Mouse (Mus musculus): ENCODE data around the gene Larp1b. TPM values are rescaled to one million over a fixed set of nuclear protein-coding genes. Genes with fewer than 3 reads are reported as not detected.
A peak's percentile ranks its signal among the peaks of the same experiment; 100 is the strongest.
"Not testable (repeated sequence)": the region's sequence is repeated elsewhere in the genome, so short reads cannot be mapped to it uniquely, and the experiment has no call there.

Gene Larp1b
- 10 to 100 TPM; 14.1 to 16.4 TPM for total RNA-seq (2021)
- long read RNA-seq, experiment 1, transcript Larp1b-202 (10 exons, 2,497 nt): major isoform, 6 of 9 reads
- long read RNA-seq, experiment 1, partial matches to known transcripts: 0 of 9 reads
- long read RNA-seq, experiment 1, other reads (novel, unspliced or antisense): 3 of 9 reads
- long read RNA-seq, experiment 2, transcript Larp1b-202 (10 exons, 2,497 nt): major isoform, 6 of 9 reads
- long read RNA-seq, experiment 2, partial matches to known transcripts: 1 of 9 reads
- long read RNA-seq, experiment 2, other reads (novel, unspliced or antisense): 2 of 9 reads

- H3K27ac ChIP-seq: peak within 1 kb of the TSS; percentile 28; the same call in 1 of the 2 replicates
- no peak for TF ChIP-seq CTCF (conservative IDR thresholded peaks at IDR 0.05)
Observed at GRCm38 (mm10) chr3:40949170-40949902, at the start of gene Larp1b. Gene Larp1b, plus strand, starts transcription at chr3:40949828.

GRCm38 (mm10) chr3:40902443-40902842 lies 47.2 kb upstream of the Larp1b start, which contains the start of gene 1700034I23Rik:
Gene 1700034I23Rik, minus strand, starts transcription at chr3:40902543.
- DNase-seq (ENCODE audit: low spot score in 2 of 2); H3K27ac ChIP-seq; H3K4me3 ChIP-seq: not testable (repeated sequence)

More at GRCm38 (mm10) chr3:40949170-40949902, at the start of gene Larp1b:
- peak within 1 kb of the TSS; percentile 76 for H3K4me3 ChIP-seq
- peak; percentile 99 for DNase-seq (ENCODE audit: low spot score in 2 of 2)

GRCm38 (mm10) chr3:40938189-40938588 lies 11.4 kb upstream of the Larp1b start:
- TF ChIP-seq CTCF (conservative IDR thresholded peaks at IDR 0.05): no peak
- Histone ChIP-seq H3K4me3 (no peak overlapping the region), H3K27ac (no peak overlapping the region)
- no peak for DNase-seq (ENCODE audit: low spot score in 2 of 2)

GRCm38 (mm10) chr3:40938592-40938991 lies 11.0 kb upstream of the Larp1b start:
- no peak for DNase-seq (ENCODE audit: low spot score in 2 of 2)
- no peak for TF ChIP-seq CTCF (conservative IDR thresholded peaks at IDR 0.05)

GRCm38 (mm10) chr3:40939019-40939418 lies 10.6 kb upstream of the Larp1b start:
- no peak for DNase-seq (ENCODE audit: low spot score in 2 of 2)
- no peak overlapping the region for H3K27ac ChIP-seq
- no peak overlapping the region for H3K4me3 ChIP-seq
- no peak for TF ChIP-seq CTCF (conservative IDR thresholded peaks at IDR 0.05)

More at GRCm38 (mm10) chr3:40938592-40938991, 11.0 kb upstream of the Larp1b start:
- Histone ChIP-seq H3K4me3 (no peak overlapping the region), H3K27ac (no peak overlapping the region)

- Histone ChIP-seq H3K27ac (no peak overlapping the region), H3K4me3 (peak overlapping the region; percentile 76)
- peak; percentile 19 to 38 for DNase-seq (ENCODE audit: low spot score in 2 of 2)
- TF ChIP-seq CTCF (conservative IDR thresholded peaks at IDR 0.05): no peak
Observed at GRCm38 (mm10) chr3:40949903-40950600, 424 bp downstream of the Larp1b start.

- no peak for TF ChIP-seq CTCF (conservative IDR thresholded peaks at IDR 0.05)
- peak in 1 of 2 experiments; percentile 20 for DNase-seq (ENCODE audit: low spot score in 2 of 2)
- Histone ChIP-seq H3K27ac (no peak overlapping the region), H3K4me3 (peak overlapping the region; percentile 76)
Observed at GRCm38 (mm10) chr3:40950601-40951201, 1.1 kb downstream of the Larp1b start.

- TF ChIP-seq CTCF (conservative IDR thresholded peaks at IDR 0.05): peak; percentile 73
- H3K4me3 ChIP-seq: peak overlapping the region; percentile 76
- H3K27ac ChIP-seq: no peak overlapping the region
- DNase-seq (ENCODE audit: low spot score in 2 of 2): no peak
Observed at GRCm38 (mm10) chr3:40951365-40951764, 1.7 kb downstream of the Larp1b start.

- no peak overlapping the region for H3K4me3 ChIP-seq
- H3K27ac ChIP-seq: no peak overlapping the region
- TF ChIP-seq CTCF (conservative IDR thresholded peaks at IDR 0.05): peak; percentile 18; the same call in 1 of the 2 replicates
- no peak for DNase-seq (ENCODE audit: low spot score in 2 of 2)
Observed at GRCm38 (mm10) chr3:40952606-40953005, 3.0 kb downstream of the Larp1b start.

- Histone ChIP-seq H3K4me3 (no peak overlapping the region), H3K27ac (no peak overlapping the region)
- DNase-seq (ENCODE audit: low spot score in 2 of 2): no peak
- no peak for TF ChIP-seq CTCF (conservative IDR thresholded peaks at IDR 0.05)
Observed at GRCm38 (mm10) chr3:40954792-40955191, 5.2 kb downstream of the Larp1b start.

- no peak for TF ChIP-seq CTCF (conservative IDR thresholded peaks at IDR 0.05)
- DNase-seq (ENCODE audit: low spot score in 2 of 2): no peak
- H3K4me3 ChIP-seq: no peak overlapping the region
- H3K27ac ChIP-seq: no peak overlapping the region
Observed at GRCm38 (mm10) chr3:40958831-40959230, 9.2 kb downstream of the Larp1b start.

GRCm38 (mm10) chr3:40980758-40981157 lies 31.1 kb downstream of the Larp1b start:
- H3K27ac ChIP-seq: no peak overlapping the region

More at GRCm38 (mm10) chr3:40980758-40981157, 31.1 kb downstream of the Larp1b start:
- H3K4me3 ChIP-seq: no peak overlapping the region
- TF ChIP-seq CTCF (conservative IDR thresholded peaks at IDR 0.05): no peak
- no peak for DNase-seq (ENCODE audit: low spot score in 2 of 2)
